Mouse (Mus musculus): ENCODE results near the gene A430078G23Rik.

GRCm38 (mm10) chr8:3355586-3355985 lies 2.4 kb downstream of the A430078G23Rik start:
- TF ChIP-seq CTCF (IDR thresholded peaks at IDR 0.05; ENCODE audit: low read depth, low read length) (no peak), TAL1 (conservative IDR thresholded peaks at IDR 0.05; ENCODE audit: low read depth, low read length) (no peak), GATA1 (IDR thresholded peaks at IDR 0.05; ENCODE audit: borderline replicate concordance, low read length) (no peak)

Data from G1E (cell line).